Mouse (Mus musculus) midbrain, embryonic 11.5 days (tissue): ENCODE data around the gene Gm45208. TPM values are rescaled to one million over a fixed set of nuclear protein-coding genes. Genes with fewer than 3 reads are reported as not detected.
A peak's percentile ranks its signal among the peaks of the same experiment; 100 is the strongest.

Source experiments
- ATAC-seq: fragments of 200-750 bp; cut with Nextera tagmentation; 2 replicates; pipeline ENCODE4 v1.8.0; 2017; ENCODE audit warnings: moderate TSS enrichment, moderate library complexity; ENCODE audit not compliant: low FRiP score
- DNase-seq: peaks from one replicate; pipeline ENCODE4 v3.0.0; 2015; ENCODE audit warnings: low spot score; ENCODE audit errors: missing footprints
- H3K27ac ChIP-seq: fragments of 300-500 bp; sonication (generic); 2 replicates; pipeline ENCODE4 v1.5.1; 2014; ENCODE audit warnings: low read depth, low read length
- H3K27me3 ChIP-seq: fragments of 300-500 bp; sonication (generic); 2 replicates; pipeline ENCODE4 v1.6.1; 2014; ENCODE audit warnings: mild to moderate bottlenecking, low read length, moderate library complexity, mixed read lengths; ENCODE audit not compliant: control insufficient read depth, insufficient read depth
- H3K36me3 ChIP-seq: fragments of 300-500 bp; sonication (generic); 2 replicates; pipeline ENCODE4 v1.6.1; 2014; ENCODE audit warnings: mild to moderate bottlenecking, low read length, moderate library complexity, mixed read lengths; ENCODE audit not compliant: control insufficient read depth, insufficient read depth
- H3K4me1 ChIP-seq: fragments of 300-500 bp; sonication (generic); 2 replicates; pipeline ENCODE4 v1.6.1; 2014; ENCODE audit warnings: low read length; ENCODE audit not compliant: control insufficient read depth, insufficient read depth
- H3K4me2 ChIP-seq: fragments of 300-500 bp; sonication (generic); 2 replicates; pipeline ENCODE4 v1.6.1; 2014; ENCODE audit warnings: mild to moderate bottlenecking, moderate library complexity
- H3K4me3 ChIP-seq: fragments of 300-500 bp; sonication (generic); 2 replicates; pipeline ENCODE4 v1.5.1; 2014; ENCODE audit warnings: low read depth, low read length
- H3K9ac ChIP-seq: fragments of 300-500 bp; sonication (generic); 2 replicates; pipeline ENCODE4 v1.6.1; 2014; ENCODE audit warnings: low read length
- H3K9me3 ChIP-seq: fragments of 300-500 bp; sonication (generic); 2 replicates; pipeline ENCODE4 v1.6.1; 2016; ENCODE audit warnings: low read length; ENCODE audit not compliant: control insufficient read depth
- WGBS: fragments of 180-500 bp; shearing (Covaris S2); extraction: QIAGEN DNeasy Blood & Tissue Kit; methylation state at CpG from one replicate; pipeline ENCODE4 v1.1.7; 2014; 5-methylcytosine and 5-hydroxymethylcytosine counted together
- polyA plus RNA-seq: library from polyadenylated mRNA; unstranded; fragments of >200 nt; fragmentation: Nextera tagmentation; extraction: Ambion mirVana; gene quantifications from 2 replicates; pipeline ENCODE4 v1.2.1, GENCODE M21; 2014

The Gm45208 gene
- polyA plus RNA-seq, 1 experiment from 2014 or later: not detected

DNA sequence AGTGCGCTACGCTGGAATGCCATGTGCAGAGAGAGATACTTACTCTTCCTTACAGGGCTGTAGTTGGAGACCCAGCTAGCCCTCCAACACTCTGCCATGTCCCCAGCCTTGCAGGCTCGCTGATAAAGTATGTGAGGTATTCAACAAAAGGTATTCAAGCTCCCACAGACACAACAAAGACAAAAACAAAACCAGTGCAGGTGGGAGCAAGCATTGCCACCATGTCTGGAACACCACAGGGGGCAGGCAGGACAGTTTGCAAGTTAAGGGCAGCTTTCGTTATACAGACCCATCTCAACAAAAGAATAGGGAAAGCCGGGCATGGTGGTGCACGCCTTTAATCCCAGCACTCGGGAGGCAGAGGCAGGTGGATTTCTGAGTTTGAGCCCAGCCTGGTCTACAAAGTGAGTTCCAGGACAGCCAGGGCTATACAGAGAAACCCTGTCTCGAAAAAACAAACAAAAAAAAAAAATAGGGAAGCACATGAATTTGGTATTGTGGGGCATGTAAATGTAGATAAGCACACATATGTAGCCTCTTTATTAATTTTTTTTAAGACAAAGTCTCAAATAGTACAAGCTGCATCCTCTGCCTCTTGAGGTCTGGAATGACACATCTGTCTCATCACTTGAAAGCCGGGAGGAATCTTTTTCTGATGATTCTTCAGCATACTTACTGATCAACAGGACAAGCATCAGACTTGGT lies 53.6 kb downstream of the Gm45208 start:
- H3K9me3 ChIP-seq: no peaks in the 10 kb centered on the region

DNA sequence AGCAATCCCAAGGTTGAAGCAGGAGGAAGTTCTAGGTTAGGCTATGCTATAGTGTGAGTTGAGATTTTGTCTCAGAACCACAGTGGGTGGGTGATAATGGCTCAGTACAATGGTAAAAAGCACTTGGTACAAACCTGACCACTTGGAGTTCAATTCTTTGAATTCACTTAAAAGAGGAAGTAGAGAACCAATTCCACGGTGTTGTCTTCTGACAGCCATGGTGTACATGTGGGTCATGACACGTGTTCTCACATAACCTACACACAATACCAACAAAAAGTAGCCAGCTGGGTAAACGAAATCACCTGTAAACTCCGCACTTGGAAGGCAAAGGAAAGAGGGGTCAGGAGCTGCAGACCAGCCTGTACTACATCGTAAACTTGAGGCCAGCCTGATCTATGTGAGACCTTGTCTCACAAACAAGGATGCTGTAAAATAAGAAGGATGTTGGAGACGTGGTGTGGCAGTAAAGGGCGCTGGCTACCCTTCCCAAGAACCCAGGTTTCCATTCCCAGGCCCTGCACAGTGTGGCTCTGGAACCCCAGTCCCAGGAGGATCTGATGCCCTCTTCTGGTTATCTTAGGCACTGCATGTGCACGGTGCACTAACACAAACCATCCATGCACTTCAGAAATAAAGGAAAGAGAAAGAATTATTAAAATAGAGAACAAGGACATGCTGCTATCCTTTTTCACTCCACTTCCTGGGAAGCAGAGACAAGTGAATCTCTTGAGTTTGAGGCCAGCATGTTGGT lies 54.5 kb downstream of the Gm45208 start:
- H3K9me3 ChIP-seq: no peaks in the 10 kb centered on the region
- no peak overlapping the region for H3K4me3 ChIP-seq
- no peaks in the 10 kb centered on the region for H3K27me3 ChIP-seq
- H3K36me3 ChIP-seq: no peaks in the 10 kb centered on the region
- no peak overlapping the region for H3K4me2 ChIP-seq
- WGBS: 53% methylated on average over 8 of the region's 8 CpGs
- no peak overlapping the region for H3K27ac ChIP-seq
- no peak overlapping the region for H3K9ac ChIP-seq
- DNase-seq (peak; percentile 89), ATAC-seq (peak; percentile 65; the same call in 1 of the 2 replicates)
- no peaks in the 10 kb centered on the region for H3K4me1 ChIP-seq

More for the DNA sequence above, 53.6 kb downstream of the Gm45208 start:
- Histone ChIP-seq H3K27ac (no peak overlapping the region), H3K27me3 (no peaks in the 10 kb centered on the region), H3K9ac (no peak overlapping the region), H3K4me2 (no peak overlapping the region), H3K4me3 (no peak overlapping the region), H3K4me1 (no peaks in the 10 kb centered on the region), H3K36me3 (no peaks in the 10 kb centered on the region)
- 79% methylated on average over 9 of the region's 9 CpGs for WGBS
- no peak for DNase-seq
- no peak for ATAC-seq

GRCm38 (mm10) chrX:7778450-7779244 lies 56.6 kb downstream of the Gm45208 start:
- WGBS: 72% methylated on average over 7 of the region's 7 CpGs
- no peak overlapping the region for H3K9ac ChIP-seq

DNA sequence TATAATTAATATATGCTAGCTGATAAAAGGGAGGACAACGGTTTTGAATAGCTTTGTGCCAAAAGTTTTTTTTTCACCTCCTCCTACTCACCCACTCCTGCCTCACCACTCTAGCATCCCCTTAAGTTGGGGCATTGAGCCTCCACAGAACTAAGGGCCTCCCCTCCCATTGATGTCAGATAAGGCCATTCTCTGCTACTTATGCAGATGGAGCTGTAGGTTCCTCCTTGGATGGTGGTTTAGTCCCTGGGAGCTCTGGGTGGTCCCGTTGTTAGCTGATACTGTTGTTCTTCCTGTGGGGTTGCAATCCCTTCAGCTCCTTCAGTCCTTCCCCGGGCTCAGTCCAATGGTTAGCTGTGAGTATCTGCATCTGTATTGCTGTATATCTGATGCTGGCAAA lies 57.2 kb downstream of the Gm45208 start:
- no peak for DNase-seq
- no peak overlapping the region for H3K4me3 ChIP-seq
- WGBS: 17% methylated on average over 3 of the region's 3 CpGs
- no peaks in the 10 kb centered on the region for H3K36me3 ChIP-seq
- no peaks in the 10 kb centered on the region for H3K27me3 ChIP-seq
- no peak overlapping the region for H3K27ac ChIP-seq
- H3K9me3 ChIP-seq: no peaks in the 10 kb centered on the region
- no peak overlapping the region for H3K9ac ChIP-seq
- H3K4me2 ChIP-seq: no peak overlapping the region
- H3K4me1 ChIP-seq: no peaks in the 10 kb centered on the region
- ATAC-seq: no peak

More at GRCm38 (mm10) chrX:7778450-7779244, 56.6 kb downstream of the Gm45208 start:
- no peaks in the 10 kb centered on the region for H3K27me3 ChIP-seq
- no peaks in the 10 kb centered on the region for H3K4me1 ChIP-seq
- H3K4me3 ChIP-seq: no peak overlapping the region
- no peak overlapping the region for H3K27ac ChIP-seq
- no peak for DNase-seq
- no peaks in the 10 kb centered on the region for H3K36me3 ChIP-seq
- H3K4me2 ChIP-seq: no peak overlapping the region
- no peak for ATAC-seq
- H3K9me3 ChIP-seq: no peaks in the 10 kb centered on the region

Other genes starting within 250 kb of the Gm45208 start
- 0.04 and 0.30 TPM in 2 replicates for gene Foxp3, start 148.6 kb upstream of the Gm45208 start, polyA plus RNA-seq
- gene Ppp1r3f, start 148.0 kb upstream of the Gm45208 start, polyA plus RNA-seq: 1.8 and 2.0 TPM in 2 replicates
- gene Ccdc22, start 116.7 kb upstream of the Gm45208 start, polyA plus RNA-seq: 22.8 and 27.2 TPM in 2 replicates
- 0.06 TPM in 1 of 2 replicates, not detected in the other for gene Cacna1f, start 115.2 kb upstream of the Gm45208 start, polyA plus RNA-seq
- 10.3 and 10.9 TPM in 2 replicates for gene Syp, start 83.8 kb upstream of the Gm45208 start, polyA plus RNA-seq
- 1.1 and 2.2 TPM in 2 replicates for gene Prickle3, start 65.0 kb upstream of the Gm45208 start, polyA plus RNA-seq
- 36.3 and 36.9 TPM in 2 replicates for gene Plp2, start 50.9 kb upstream of the Gm45208 start, polyA plus RNA-seq
- not detected in 2 replicates for gene Magix, start 41.0 kb upstream of the Gm45208 start, polyA plus RNA-seq
- 42.8 and 44.4 TPM in 2 replicates for gene Gpkow, start 25.1 kb upstream of the Gm45208 start, polyA plus RNA-seq
- 12.8 and 14.1 TPM in 2 replicates for gene Wdr45, start 7.9 kb upstream of the Gm45208 start, polyA plus RNA-seq
- gene Praf2, start 6.2 kb downstream of the Gm45208 start, polyA plus RNA-seq: 97.5 and 106 TPM in 2 replicates
- gene Ccdc120, start 28.7 kb downstream of the Gm45208 start, polyA plus RNA-seq: 15.8 and 24.1 TPM in 2 replicates
- 19.4 and 20.6 TPM in 2 replicates for gene Tfe3, start 40.3 kb downstream of the Gm45208 start, polyA plus RNA-seq
- 51.7 and 52.0 TPM in 2 replicates for gene Gripap1, start 67.5 kb downstream of the Gm45208 start, polyA plus RNA-seq
- gene Kcnd1, start 100.0 kb downstream of the Gm45208 start, polyA plus RNA-seq: 0.86 and 1.1 TPM in 2 replicates
- 33.9 and 34.8 TPM in 2 replicates for gene Otud5, start 119.1 kb downstream of the Gm45208 start, polyA plus RNA-seq
- gene Pim2, start 156.0 kb downstream of the Gm45208 start, polyA plus RNA-seq: 13.2 and 13.3 TPM in 2 replicates
- gene Slc35a2, start 161.8 kb downstream of the Gm45208 start, polyA plus RNA-seq: 10.1 and 11.2 TPM in 2 replicates
- 143 and 160 TPM in 2 replicates for gene Pqbp1, start 177.0 kb downstream of the Gm45208 start, polyA plus RNA-seq
- gene Timm17b, start 177.1 kb downstream of the Gm45208 start, polyA plus RNA-seq: 163 and 179 TPM in 2 replicates
- not detected in 2 replicates for gene Gm10491, start 185.6 kb downstream of the Gm45208 start, polyA plus RNA-seq
- not detected in 2 replicates for gene Gm10490, start 187.3 kb downstream of the Gm45208 start, polyA plus RNA-seq
- 21.9 and 26.9 TPM in 2 replicates for gene Pcsk1n, start 197.6 kb downstream of the Gm45208 start, polyA plus RNA-seq
- gene Eras, start 206.4 kb downstream of the Gm45208 start, polyA plus RNA-seq: not detected in 2 replicates
- 58.4 and 60.4 TPM in 2 replicates for gene Hdac6, start 225.6 kb downstream of the Gm45208 start, polyA plus RNA-seq